Comparison of ENCODE assay signal across 11 mouse cellular contexts in genomic region chr6:124860511-124860910, GRCm38 (mm10). TPM values are rescaled to one million over a fixed set of nuclear protein-coding genes. Genes with fewer than 3 reads are reported as not detected.
DNase-seq lines count a peak whose midpoint lies in the region; ATAC-seq lines count a peak whose summit lies in the region.
"Had no signal": no experiment of that assay in that cellular context is flagged by ENCODE, and none has a peak within 500 bp of the region (broad histone marks: within the 10 kb centered on the region; RNA-seq: fewer than 3 reads in every experiment).

No protein-coding gene starts in this region.

- no peaks in the 10 kb centered on the region for H3K36me3 ChIP-seq in heart, embryonic 13.5 days
- no peaks in the 10 kb centered on the region for H3K36me3 ChIP-seq in heart, embryonic 11.5 days (ENCODE audit: control insufficient read depth, insufficient read depth, low read length)
- no peaks in the 10 kb centered on the region for H3K36me3 ChIP-seq in embryonic facial prominence, embryonic 13.5 days
- H3K36me3 ChIP-seq in hindbrain, embryonic 13.5 days = peaks cover 11% of the 10 kb centered on the region
- H3K36me3 ChIP-seq in midbrain, embryonic 15.5 days (replicated peaks) = no peaks in the 10 kb centered on the region

- no peak for ATAC-seq in heart, embryonic 13.5 days (ENCODE audit: extremely low read depth, insufficient number of reproducible peaks, low FRiP score, low TSS enrichment)
- ATAC-seq in heart, embryonic 11.5 days (replicated peaks; ENCODE audit: insufficient number of reproducible peaks, low FRiP score, low TSS enrichment) = no peak
- ATAC-seq in embryonic facial prominence, embryonic 13.5 days (ENCODE audit: insufficient number of reproducible peaks, insufficient read depth, low FRiP score, low TSS enrichment, low read depth) = no peak
- no peak for ATAC-seq in hindbrain, embryonic 13.5 days (ENCODE audit: low FRiP score)
- no peak for ATAC-seq in midbrain, embryonic 15.5 days (replicated peaks)

- no peak overlapping the region for H3K4me2 ChIP-seq in heart, embryonic 13.5 days
- no peak overlapping the region for H3K4me2 ChIP-seq in heart, embryonic 11.5 days
- H3K4me2 ChIP-seq in embryonic facial prominence, embryonic 13.5 days = no peak overlapping the region
- H3K4me2 ChIP-seq in hindbrain, embryonic 13.5 days = peak overlapping the region; percentile 44
- peak overlapping the region; percentile 75 for H3K4me2 ChIP-seq in midbrain, embryonic 15.5 days

- no peak overlapping the region for H3K4me3 ChIP-seq in heart, embryonic 13.5 days
- H3K4me3 ChIP-seq in heart, embryonic 11.5 days (ENCODE audit: low read depth, low read length) = no peak overlapping the region
- H3K4me3 ChIP-seq in embryonic facial prominence, embryonic 13.5 days = no peak overlapping the region
- H3K4me3 ChIP-seq in hindbrain, embryonic 13.5 days = no peak overlapping the region; the same call in 1 of the 2 replicates
- H3K4me3 ChIP-seq in midbrain, embryonic 15.5 days = peak overlapping the region; percentile 8

- WGBS in heart, embryonic 13.5 days = 78% methylated on average over 9 of the region's 9 CpGs
- 72% methylated on average over 9 of the region's 9 CpGs for WGBS in heart, embryonic 11.5 days (ENCODE audit: insufficient replicate concordance)
- WGBS in embryonic facial prominence, embryonic 13.5 days = 87% methylated on average over 9 of the region's 9 CpGs
- WGBS in hindbrain, embryonic 13.5 days = 80% methylated on average over 9 of the region's 9 CpGs
- 77% methylated on average over 9 of the region's 9 CpGs for WGBS in midbrain, embryonic 15.5 days

- no peak overlapping the region for H3K27ac ChIP-seq in heart, embryonic 13.5 days (replicated peaks)
- H3K27ac ChIP-seq in heart, embryonic 11.5 days (ENCODE audit: low read depth, low read length) = no peak overlapping the region
- no peak overlapping the region for H3K27ac ChIP-seq in embryonic facial prominence, embryonic 13.5 days
- H3K27ac ChIP-seq in hindbrain, embryonic 13.5 days = peak overlapping the region; percentile 95
- peak overlapping the region; percentile 77 for H3K27ac ChIP-seq in midbrain, embryonic 15.5 days
- H3K27ac ChIP-seq: kidney, postnatal 0 days had no signal

- 0 out of 2 replicates have a peak overlapping the region, but pooled peaks have one; percentile 2 for H3K9ac ChIP-seq in heart, embryonic 13.5 days
- no peak overlapping the region for H3K9ac ChIP-seq in heart, embryonic 11.5 days (ENCODE audit: low read depth, low read length)
- H3K9ac ChIP-seq in embryonic facial prominence, embryonic 13.5 days = 0 out of 2 replicates have a peak overlapping the region, but pooled peaks have one; percentile 33
- peak overlapping the region; percentile 89 for H3K9ac ChIP-seq in hindbrain, embryonic 13.5 days
- H3K9ac ChIP-seq in midbrain, embryonic 15.5 days = peak overlapping the region; percentile 92; the same call in 1 of the 2 replicates

- H3K9me3 ChIP-seq in heart, embryonic 13.5 days = no peaks in the 10 kb centered on the region
- no peaks in the 10 kb centered on the region for H3K9me3 ChIP-seq in heart, embryonic 11.5 days (replicated peaks; ENCODE audit: control insufficient read depth, low read length)
- no peaks in the 10 kb centered on the region for H3K9me3 ChIP-seq in embryonic facial prominence, embryonic 13.5 days
- H3K9me3 ChIP-seq in hindbrain, embryonic 13.5 days = no peaks in the 10 kb centered on the region
- no peaks in the 10 kb centered on the region for H3K9me3 ChIP-seq in midbrain, embryonic 15.5 days

- H3K4me1 ChIP-seq in heart, embryonic 13.5 days = peaks cover 42% of the 10 kb centered on the region
- H3K4me1 ChIP-seq in heart, embryonic 11.5 days (ENCODE audit: control insufficient read depth, insufficient read depth, low read length) = peaks cover 26% of the 10 kb centered on the region
- H3K4me1 ChIP-seq in embryonic facial prominence, embryonic 13.5 days = peaks cover 69% of the 10 kb centered on the region
- peaks cover 90% of the 10 kb centered on the region for H3K4me1 ChIP-seq in hindbrain, embryonic 13.5 days (replicated peaks)
- H3K4me1 ChIP-seq in midbrain, embryonic 15.5 days = peaks cover 81% of the 10 kb centered on the region

- no peak for DNase-seq in urinary bladder, adult 2 months (ENCODE audit: low spot score)
- DNase-seq in urinary bladder, postnatal 10 days (ENCODE audit: low spot score) = no peak

- H3K27me3 ChIP-seq in heart, embryonic 13.5 days (replicated peaks) = peaks cover 68% of the 10 kb centered on the region
- H3K27me3 ChIP-seq in heart, embryonic 11.5 days (ENCODE audit: control insufficient read depth, insufficient read depth, low read length) = peaks cover 33% of the 10 kb centered on the region
- peaks cover 35% of the 10 kb centered on the region for H3K27me3 ChIP-seq in embryonic facial prominence, embryonic 13.5 days
- H3K27me3 ChIP-seq in hindbrain, embryonic 13.5 days = no peaks in the 10 kb centered on the region; the same call in 1 of the 2 replicates
- no peaks in the 10 kb centered on the region for H3K27me3 ChIP-seq in midbrain, embryonic 15.5 days (replicated peaks)

RNA-seq across cellular contexts. Expression of gene P3h3, which starts 3.0 kb away (rescaled TPM):
- 15.5 and 17.7 TPM in 2 replicates for polyA plus RNA-seq in heart, embryonic 13.5 days (2015; fragmentation: Nextera tagmentation; extraction: Ambion mirVana)
- polyA plus RNA-seq in heart, embryonic 11.5 days (2014; fragmentation: Nextera tagmentation; extraction: Ambion mirVana) = 13.8 and 15.8 TPM in 2 replicates
- 60.5 and 60.8 TPM in 2 replicates for polyA plus RNA-seq in embryonic facial prominence, embryonic 13.5 days (2015; fragmentation: Nextera tagmentation; extraction: Ambion mirVana)
- polyA plus RNA-seq in hindbrain, embryonic 13.5 days (2015; fragmentation: Nextera tagmentation; extraction: Ambion mirVana) = 16.4 and 19.1 TPM in 2 replicates
- 16.1 and 18.1 TPM in 2 replicates for polyA plus RNA-seq in midbrain, embryonic 15.5 days (2015; fragmentation: Nextera tagmentation; extraction: Ambion mirVana)
- polyA plus RNA-seq in urinary bladder, adult 2 months (2012; rRNA removed) = 74.5 and 82.9 TPM in 2 replicates
- polyA plus RNA-seq: activated CD4-positive, CD25-positive, alpha-beta regulatory T cell, adult 4 months had no signal

RNA-seq across cellular contexts. Expression of gene Gpr162, which starts 3.3 kb away (rescaled TPM):
- polyA plus RNA-seq in heart, embryonic 13.5 days (2015; fragmentation: Nextera tagmentation; extraction: Ambion mirVana) = 1.6 TPM in 2 replicates
- polyA plus RNA-seq in heart, embryonic 11.5 days (2014; fragmentation: Nextera tagmentation; extraction: Ambion mirVana) = 0.69 and 0.80 TPM in 2 replicates
- polyA plus RNA-seq in embryonic facial prominence, embryonic 13.5 days (2015; fragmentation: Nextera tagmentation; extraction: Ambion mirVana) = 2.0 and 2.4 TPM in 2 replicates
- polyA plus RNA-seq in hindbrain, embryonic 13.5 days (2015; fragmentation: Nextera tagmentation; extraction: Ambion mirVana) = 21.3 and 22.5 TPM in 2 replicates
- polyA plus RNA-seq in midbrain, embryonic 15.5 days (2015; fragmentation: Nextera tagmentation; extraction: Ambion mirVana) = 41.0 and 42.0 TPM in 2 replicates
- polyA plus RNA-seq in urinary bladder, adult 2 months (2012; rRNA removed) = 0.94 and 0.99 TPM in 2 replicates
- polyA plus RNA-seq: CD4-positive, CD25-positive, alpha-beta regulatory T cell, adult 4 months had no signal

RNA-seq across cellular contexts. Expression of gene Gnb3, which starts 20.4 kb away (rescaled TPM):
- 7.8 and 11.7 TPM in 2 replicates for polyA plus RNA-seq in heart, embryonic 13.5 days (2015; fragmentation: Nextera tagmentation; extraction: Ambion mirVana)
- 5.4 and 6.6 TPM in 2 replicates for polyA plus RNA-seq in heart, embryonic 11.5 days (2014; fragmentation: Nextera tagmentation; extraction: Ambion mirVana)
- 0.25 and 0.52 TPM in 2 replicates for polyA plus RNA-seq in embryonic facial prominence, embryonic 13.5 days (2015; fragmentation: Nextera tagmentation; extraction: Ambion mirVana)
- polyA plus RNA-seq in hindbrain, embryonic 13.5 days (2015; fragmentation: Nextera tagmentation; extraction: Ambion mirVana) = 0.78 and 1.3 TPM in 2 replicates
- 2.6 and 2.8 TPM in 2 replicates for polyA plus RNA-seq in midbrain, embryonic 15.5 days (2015; fragmentation: Nextera tagmentation; extraction: Ambion mirVana)
- 0.21 and 0.32 TPM in 2 replicates for polyA plus RNA-seq in urinary bladder, adult 2 months (2012; rRNA removed)
- polyA plus RNA-seq: CD4-positive, CD25-positive, alpha-beta regulatory T cell, adult 4 months; liver, adult 2 months had no signal

RNA-seq across cellular contexts. Expression of gene Cd4, which starts 27.5 kb away (rescaled TPM):
- not detected in 2 replicates for polyA plus RNA-seq in heart, embryonic 13.5 days (2015; fragmentation: Nextera tagmentation; extraction: Ambion mirVana)
- polyA plus RNA-seq in heart, embryonic 11.5 days (2014; fragmentation: Nextera tagmentation; extraction: Ambion mirVana) = not detected in 2 replicates
- polyA plus RNA-seq in embryonic facial prominence, embryonic 13.5 days (2015; fragmentation: Nextera tagmentation; extraction: Ambion mirVana) = 0.37 TPM in 1 of 2 replicates, not detected in the other
- polyA plus RNA-seq in hindbrain, embryonic 13.5 days (2015; fragmentation: Nextera tagmentation; extraction: Ambion mirVana) = 0.14 and 0.19 TPM in 2 replicates
- 0.21 and 0.33 TPM in 2 replicates for polyA plus RNA-seq in midbrain, embryonic 15.5 days (2015; fragmentation: Nextera tagmentation; extraction: Ambion mirVana)
- polyA plus RNA-seq in urinary bladder, adult 2 months (2012; rRNA removed) = 1.3 and 2.1 TPM in 2 replicates

RNA-seq across cellular contexts. Expression of gene Cdca3, which starts 31.2 kb away (rescaled TPM):
- polyA plus RNA-seq in heart, embryonic 13.5 days (2015; fragmentation: Nextera tagmentation; extraction: Ambion mirVana) = 123 and 132 TPM in 2 replicates
- 137 and 153 TPM in 2 replicates for polyA plus RNA-seq in heart, embryonic 11.5 days (2014; fragmentation: Nextera tagmentation; extraction: Ambion mirVana)
- 142 and 184 TPM in 2 replicates for polyA plus RNA-seq in embryonic facial prominence, embryonic 13.5 days (2015; fragmentation: Nextera tagmentation; extraction: Ambion mirVana)
- polyA plus RNA-seq in hindbrain, embryonic 13.5 days (2015; fragmentation: Nextera tagmentation; extraction: Ambion mirVana) = 42.6 and 51.2 TPM in 2 replicates
- 23.2 and 32.9 TPM in 2 replicates for polyA plus RNA-seq in midbrain, embryonic 15.5 days (2015; fragmentation: Nextera tagmentation; extraction: Ambion mirVana)
- polyA plus RNA-seq in urinary bladder, adult 2 months (2012; rRNA removed) = 5.0 and 5.5 TPM in 2 replicates

Comparison
In these comparisons a context has a peak if more than half of its experiments do, and no peak if none do; other contexts are left out.
1. H3K27ac ChIP-seq: peak in hindbrain, embryonic 13.5 days (single experiment) and midbrain, embryonic 15.5 days (single experiment); none in heart, embryonic 13.5 days (single experiment), heart, embryonic 11.5 days (single experiment) and embryonic facial prominence, embryonic 13.5 days (single experiment).
2. H3K4me2 ChIP-seq: peak in hindbrain, embryonic 13.5 days (single experiment) and midbrain, embryonic 15.5 days (single experiment); none in heart, embryonic 13.5 days (single experiment), heart, embryonic 11.5 days (single experiment) and embryonic facial prominence, embryonic 13.5 days (single experiment).